Mouse (Mus musculus): ENCODE measurements around the gene Them4. TPM values are rescaled to one million over a fixed set of nuclear protein-coding genes. Genes with fewer than 3 reads are reported as not detected.
"Not testable (repeated sequence)": the region's sequence is repeated elsewhere in the genome, so short reads cannot be mapped to it uniquely, and the experiment has no call there.

Gene Them4
- total RNA-seq (2021) = 10 to 100 TPM; 24.0 to 26.6 TPM

- DNase-seq (ENCODE audit: extremely low spot score in 1 of 2, low spot score in 1 of 2) = peak; percentile 77 to 78
Observed at GRCm38 (mm10) chr3:94309633-94310363, at the start of gene Them4. Them4 (plus strand) TSS chr3:94310089.

DNA sequence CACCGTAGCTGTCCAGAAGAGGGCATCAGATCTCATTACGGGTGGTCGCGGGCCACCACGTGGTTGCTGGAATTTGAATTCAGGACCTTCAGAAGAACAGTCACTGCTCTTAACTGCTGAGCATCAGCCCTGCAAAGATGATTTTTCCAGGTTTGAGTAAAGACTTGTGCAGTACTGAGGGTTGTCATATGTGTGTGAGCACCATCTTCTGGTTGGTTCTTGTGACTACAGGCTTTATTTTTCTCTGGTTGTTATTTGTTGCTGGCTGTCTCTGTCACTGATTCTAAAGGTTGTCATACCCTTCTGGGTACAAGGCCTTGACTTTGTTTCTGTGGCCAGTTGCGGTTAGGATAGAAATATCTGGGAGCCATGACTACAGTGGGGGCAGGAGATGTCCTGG, 49.3 kb upstream of the Them4 start:
- no peak for DNase-seq (ENCODE audit: extremely low spot score in 1 of 2, low spot score in 1 of 2)

- DNase-seq (ENCODE audit: extremely low spot score in 1 of 2, low spot score in 1 of 2) = not testable (repeated sequence)
Observed at GRCm38 (mm10) chr3:94263736-94264135, 46.2 kb upstream of the Them4 start, which contains the start of gene Gm4778. Gm4778 (plus strand) TSS chr3:94264036.

- DNase-seq (ENCODE audit: extremely low spot score in 1 of 2, low spot score in 1 of 2) = no peak
Observed at GRCm38 (mm10) chr3:94275991-94276390, 33.9 kb upstream of the Them4 start.

GRCm38 (mm10) chr3:94305457-94305856, 4.4 kb upstream of the Them4 start:
- no peak for DNase-seq (ENCODE audit: extremely low spot score in 1 of 2, low spot score in 1 of 2)

- no peak for DNase-seq (ENCODE audit: extremely low spot score in 1 of 2, low spot score in 1 of 2)
Observed at GRCm38 (mm10) chr3:94306975-94307374, 2.9 kb upstream of the Them4 start.

DNA sequence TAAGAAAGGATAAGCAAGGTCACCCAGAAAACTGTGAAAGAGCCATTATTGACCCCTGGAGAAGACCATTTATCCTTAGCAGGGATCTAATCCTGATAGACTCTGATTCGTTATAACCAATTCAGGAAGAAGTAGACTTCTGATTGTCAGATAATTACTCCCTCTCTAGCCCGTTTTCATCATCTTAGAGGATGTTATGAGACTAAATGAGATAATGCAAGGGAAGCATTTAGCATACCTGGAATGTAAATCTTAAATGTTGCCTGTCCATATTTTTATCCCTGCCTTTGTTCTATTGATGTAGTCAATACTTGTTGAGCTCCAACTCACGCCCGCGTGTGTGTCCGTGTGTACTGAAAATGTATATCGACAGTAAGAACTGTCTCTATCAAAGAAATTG, 602 bp downstream of the Them4 start:
- DNase-seq (ENCODE audit: extremely low spot score in 1 of 2, low spot score in 1 of 2) = no peak

- no peak for DNase-seq (ENCODE audit: extremely low spot score in 1 of 2, low spot score in 1 of 2)
Observed at GRCm38 (mm10) chr3:94310911-94311310, 1.0 kb downstream of the Them4 start.

DNA sequence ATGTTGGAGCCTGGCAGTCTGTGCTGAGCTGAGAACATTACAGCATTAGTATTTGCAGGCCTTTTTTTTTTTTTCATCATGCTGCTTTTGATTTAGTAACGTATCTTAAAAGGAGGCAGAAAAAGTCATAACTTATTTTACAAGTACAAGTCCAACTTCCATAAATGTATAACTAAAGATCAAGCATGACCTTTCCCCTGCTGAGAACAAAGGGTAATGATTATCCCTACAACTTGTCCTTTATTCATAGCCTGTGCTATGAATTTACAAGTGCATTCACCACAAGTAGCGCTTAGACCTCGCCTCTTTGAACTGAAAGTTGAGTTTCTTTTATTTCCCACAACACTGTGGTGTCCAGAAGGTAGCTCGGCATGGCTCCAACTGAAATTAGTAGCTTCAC, 1.5 kb downstream of the Them4 start:
- no peak for DNase-seq (ENCODE audit: extremely low spot score in 1 of 2, low spot score in 1 of 2)

GRCm38 (mm10) chr3:94328681-94329080, 18.8 kb downstream of the Them4 start:
- DNase-seq (ENCODE audit: extremely low spot score in 1 of 2, low spot score in 1 of 2) = no peak

GRCm38 (mm10) chr3:94334442-94334841, 24.6 kb downstream of the Them4 start:
- DNase-seq (ENCODE audit: extremely low spot score in 1 of 2, low spot score in 1 of 2) = no peak

GRCm38 (mm10) chr3:94338522-94338921, 28.6 kb downstream of the Them4 start:
- no peak for DNase-seq (ENCODE audit: extremely low spot score in 1 of 2, low spot score in 1 of 2)

- DNase-seq (ENCODE audit: extremely low spot score in 1 of 2, low spot score in 1 of 2) = no peak
Observed at GRCm38 (mm10) chr3:94341959-94342422, 32.1 kb downstream of the Them4 start, which contains the start of gene Them5. Them5 (plus strand) TSS chr3:94342099.

GRCm38 (mm10) chr3:94342552-94342951, 32.7 kb downstream of the Them4 start:
- no peak for DNase-seq (ENCODE audit: extremely low spot score in 1 of 2, low spot score in 1 of 2)

- no peak for DNase-seq (ENCODE audit: extremely low spot score in 1 of 2, low spot score in 1 of 2)
Observed at GRCm38 (mm10) chr3:94344182-94344581, 34.3 kb downstream of the Them4 start.

GRCm38 (mm10) chr3:94344897-94345296, 35.0 kb downstream of the Them4 start:
- DNase-seq (ENCODE audit: extremely low spot score in 1 of 2, low spot score in 1 of 2) = no peak

- no peak for DNase-seq (ENCODE audit: extremely low spot score in 1 of 2, low spot score in 1 of 2)
Observed at GRCm38 (mm10) chr3:94348146-94348545, 38.3 kb downstream of the Them4 start.

DNA sequence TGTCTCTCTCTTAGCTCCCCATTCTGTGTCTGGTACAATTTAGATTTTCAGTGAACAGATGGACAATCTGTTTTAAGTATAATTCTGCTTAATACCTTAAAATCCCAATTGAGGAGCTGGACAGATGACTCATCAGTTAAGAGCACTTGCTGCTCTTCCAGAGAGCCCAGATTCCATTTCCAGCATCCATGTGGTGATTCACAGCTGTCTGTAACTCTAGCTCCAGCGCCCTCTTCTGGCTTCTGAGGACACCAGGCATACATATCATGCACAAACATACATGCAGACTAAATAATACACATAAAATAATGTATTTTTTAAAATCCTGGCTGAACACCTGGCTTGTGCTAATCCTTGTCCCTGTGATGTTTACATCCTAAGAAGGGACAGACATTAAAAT, 50.9 kb downstream of the Them4 start:
- peak in 1 of 2 experiments; percentile 47 for DNase-seq (ENCODE audit: extremely low spot score in 1 of 2, low spot score in 1 of 2)

- DNase-seq (ENCODE audit: extremely low spot score in 1 of 2, low spot score in 1 of 2) = no peak
Observed at GRCm38 (mm10) chr3:94362138-94362537, 52.2 kb downstream of the Them4 start, which contains the start of gene C2cd4d. C2cd4d (plus strand) TSS chr3:94362438.

DNA sequence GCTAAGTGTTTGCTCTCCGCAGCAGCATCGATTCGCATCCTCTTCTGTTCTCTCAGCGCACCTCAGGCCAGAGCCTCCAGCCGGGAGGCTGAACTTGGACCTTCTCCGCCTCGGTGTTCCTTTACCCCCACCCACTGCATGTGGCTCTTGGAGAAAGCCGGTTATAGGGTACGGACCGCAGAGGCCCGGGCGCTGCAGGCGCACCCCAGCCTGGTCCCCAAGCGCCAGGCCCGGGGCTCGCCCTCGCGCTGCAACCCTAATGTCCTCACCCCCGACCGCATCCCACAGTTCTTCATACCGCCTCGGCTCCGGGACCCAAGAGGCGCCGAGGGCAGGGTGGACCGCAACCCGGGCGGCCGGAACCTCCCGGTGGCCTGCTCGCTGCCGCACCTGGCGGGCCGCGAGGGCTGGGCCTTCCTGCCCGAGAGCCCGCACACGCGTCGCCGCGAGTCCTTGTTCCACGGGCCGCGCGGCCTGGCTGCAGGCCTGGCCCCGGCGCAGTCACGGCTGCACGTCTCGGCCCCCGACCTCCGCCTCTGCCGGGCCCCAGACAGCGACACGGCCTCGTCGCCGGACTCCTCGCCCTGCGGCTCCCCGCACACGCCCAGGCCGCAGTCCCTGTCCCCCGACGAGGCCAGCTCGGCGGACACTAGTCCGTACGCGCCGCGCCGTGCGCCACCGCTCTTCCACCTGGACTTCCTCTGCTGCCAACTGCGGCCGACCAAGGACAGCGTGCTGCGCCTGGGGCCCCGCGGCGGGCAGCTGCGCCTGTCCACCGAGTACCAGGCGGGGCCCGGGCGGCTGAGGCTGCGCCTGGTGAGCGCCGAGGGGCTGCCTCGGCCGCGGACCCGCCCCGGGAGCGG, 53.6 kb downstream of the Them4 start:
- peak; percentile 24 to 42 for DNase-seq (ENCODE audit: extremely low spot score in 1 of 2, low spot score in 1 of 2)

- DNase-seq (ENCODE audit: extremely low spot score in 1 of 2, low spot score in 1 of 2) = no peak
Observed at GRCm38 (mm10) chr3:94364154-94364526, 54.3 kb downstream of the Them4 start.
